Mouse (Mus musculus): Measurements from ENCODE around the gene Washc4. TPM values are rescaled to one million over a fixed set of nuclear protein-coding genes. Genes with fewer than 3 reads are reported as not detected.

The Washc4 gene
- total RNA-seq, 2 experiments from 2014 or later = 14.6 to 16.8 TPM

DNA sequence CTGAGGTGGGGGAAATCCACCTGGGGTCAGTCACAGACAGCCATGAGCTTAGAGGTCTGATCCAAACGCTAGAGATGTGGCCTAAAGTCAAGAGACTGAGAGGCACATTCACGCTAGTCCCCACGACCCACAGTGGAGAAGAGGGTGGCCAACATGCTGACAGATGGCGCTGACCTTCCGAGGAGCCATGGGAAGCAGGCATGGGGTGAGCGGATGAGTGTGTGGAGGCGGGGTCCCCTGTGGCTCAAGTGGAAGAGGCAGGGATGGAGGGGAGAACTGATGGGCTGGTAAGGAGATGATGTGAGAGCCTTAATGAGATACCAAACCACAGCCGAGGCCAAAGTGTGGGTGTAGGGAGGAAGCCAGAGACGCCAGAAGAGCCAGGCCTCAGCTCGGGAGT is 88.2 kb downstream of the Washc4 start:
- DNase-seq = no peak
- intact Hi-C loops (cut with DNase I) = no loop called here

DNA sequence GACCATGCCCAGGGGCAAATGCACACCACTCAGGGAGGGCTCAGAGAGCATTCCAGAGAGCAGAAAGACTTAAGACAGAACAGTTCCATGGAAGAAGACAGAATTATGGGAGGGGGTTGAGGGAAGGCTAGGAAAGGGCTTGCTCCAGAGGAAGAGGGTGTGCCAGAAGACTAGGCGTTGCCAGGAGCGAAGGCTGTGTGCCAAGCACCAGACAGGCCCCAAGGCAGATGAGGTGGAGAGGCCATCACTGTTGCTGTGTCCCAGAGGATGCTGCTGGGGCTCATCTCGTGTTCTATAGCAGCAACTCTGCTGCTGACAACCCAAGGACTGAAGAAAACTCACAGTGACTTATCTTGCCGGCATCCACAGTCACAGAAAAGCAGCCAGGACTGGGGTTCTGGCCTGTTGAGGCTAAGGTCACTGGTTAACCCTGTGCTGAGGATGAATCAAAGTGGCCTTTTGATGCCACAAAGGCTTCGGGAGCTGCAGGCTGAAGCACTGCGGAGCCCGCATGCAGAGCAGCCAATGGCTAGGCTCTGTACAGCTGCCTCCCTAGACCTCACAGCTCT is 89.3 kb downstream of the Washc4 start:
- DNase-seq = no peak
- intact Hi-C loops (cut with DNase I) = no loop called here

DNA sequence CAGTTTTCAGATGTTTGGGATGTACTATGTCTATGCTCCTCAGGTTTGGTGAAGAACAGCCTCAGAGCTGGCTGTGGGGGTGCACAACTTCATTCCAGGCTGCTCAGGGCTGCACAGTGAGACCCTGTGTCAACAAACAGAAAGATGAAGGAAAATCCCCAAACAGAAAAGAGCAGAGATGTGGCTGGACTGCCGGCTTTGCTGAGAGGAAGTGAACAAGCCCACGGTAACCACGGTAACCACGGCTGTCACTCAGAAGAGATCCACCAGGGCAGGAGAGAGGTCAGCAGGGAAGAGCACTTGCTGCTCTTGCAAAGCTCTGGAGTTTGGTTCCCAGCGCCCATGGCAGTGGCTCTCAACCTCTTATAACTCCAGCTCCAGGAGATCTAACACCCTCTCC is 90.9 kb downstream of the Washc4 start:
- intact Hi-C loops (cut with DNase I) = no loop called here
- peak; percentile 40 to 63 for DNase-seq

DNA sequence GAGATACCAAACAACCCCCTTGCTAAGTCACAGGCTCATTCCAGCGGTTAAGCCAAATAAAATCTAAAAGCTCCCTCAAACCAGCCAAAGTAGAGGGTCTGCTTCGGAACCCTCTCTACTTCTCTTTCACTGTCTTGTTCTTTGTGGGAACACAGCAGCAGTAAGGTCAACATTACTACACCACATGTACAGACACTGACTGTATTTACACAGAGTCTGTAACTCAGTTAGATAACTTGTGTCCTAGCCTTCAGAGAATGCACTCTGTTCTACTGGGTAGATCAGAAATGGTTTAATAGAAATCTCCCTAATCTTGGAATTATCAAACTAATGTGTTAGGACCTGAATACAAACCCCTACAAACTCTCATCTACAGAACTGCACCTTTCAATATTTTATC is 92.6 kb downstream of the Washc4 start:
- DNase-seq = no peak
- intact Hi-C loops (cut with DNase I) = no loop called here

DNA sequence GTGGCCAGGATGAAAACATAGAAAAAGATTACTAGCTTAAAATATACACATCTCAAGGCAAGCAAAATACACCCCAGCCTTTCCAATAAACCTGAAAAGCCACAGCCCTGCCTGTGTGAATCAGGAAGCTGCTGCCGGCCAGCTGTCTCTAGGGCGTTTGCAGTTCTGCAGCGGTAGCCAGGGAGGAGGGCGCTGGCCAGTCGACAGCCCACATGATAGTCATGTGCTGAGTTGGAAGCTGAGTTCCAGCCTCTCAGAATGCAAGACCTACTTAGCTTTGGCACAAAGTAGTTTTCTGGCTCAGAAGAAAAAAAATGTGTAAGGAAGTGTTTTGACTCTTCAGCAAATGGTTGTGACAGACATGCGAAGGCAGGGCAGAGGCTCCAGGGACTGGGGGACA is 93.7 kb downstream of the Washc4 start:
- peak; percentile 90 to 92 for DNase-seq
- intact Hi-C loops (cut with DNase I) = no loop called here

DNA sequence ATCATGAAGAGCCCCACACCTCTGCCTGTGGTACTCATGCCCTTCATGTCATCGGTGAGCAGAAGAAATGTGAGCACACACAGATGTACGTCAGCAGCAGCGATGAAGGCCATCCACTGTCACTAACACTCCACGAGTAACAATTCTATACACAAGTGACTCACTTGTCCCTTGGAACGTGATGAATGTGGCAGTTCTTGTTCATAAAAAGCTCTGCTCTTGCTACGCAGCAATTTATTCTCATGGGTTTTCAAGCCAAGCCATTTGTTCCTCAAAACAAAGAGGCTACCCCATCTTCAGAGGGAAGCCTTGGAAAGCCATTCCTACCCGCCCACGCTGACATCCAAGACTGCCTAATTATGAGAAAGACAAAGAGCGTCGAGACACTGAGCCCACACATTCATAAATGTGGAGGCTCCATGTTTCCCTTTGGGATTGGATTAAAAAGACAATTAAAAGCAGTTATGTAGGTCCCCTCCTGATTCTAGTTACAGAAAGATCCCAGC is 96.4 kb downstream of the Washc4 start:
- intact Hi-C loops (cut with DNase I) = no loop called here
- no peak for DNase-seq

DNA sequence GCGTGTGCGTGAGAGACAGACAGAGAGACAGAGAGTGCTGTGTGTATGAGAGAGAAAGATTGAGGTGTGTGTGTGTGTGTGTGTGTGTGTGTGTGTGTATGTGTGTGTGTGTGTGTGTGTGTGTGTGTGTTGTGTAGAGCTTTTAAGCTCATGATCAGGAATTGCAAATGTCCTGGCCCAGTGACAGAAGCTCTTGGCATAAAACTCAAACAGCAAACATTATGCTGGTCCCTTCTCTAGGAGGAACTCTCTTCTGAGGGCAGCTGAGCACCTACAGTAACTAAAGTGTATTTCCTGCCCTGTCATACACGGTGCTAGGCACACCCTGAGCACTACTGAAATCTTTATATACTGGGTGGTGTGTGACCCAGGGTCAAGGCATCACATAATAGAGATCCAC is 98.1 kb downstream of the Washc4 start:
- intact Hi-C loops (cut with DNase I) = no loop called here
- no peak for DNase-seq

DNA sequence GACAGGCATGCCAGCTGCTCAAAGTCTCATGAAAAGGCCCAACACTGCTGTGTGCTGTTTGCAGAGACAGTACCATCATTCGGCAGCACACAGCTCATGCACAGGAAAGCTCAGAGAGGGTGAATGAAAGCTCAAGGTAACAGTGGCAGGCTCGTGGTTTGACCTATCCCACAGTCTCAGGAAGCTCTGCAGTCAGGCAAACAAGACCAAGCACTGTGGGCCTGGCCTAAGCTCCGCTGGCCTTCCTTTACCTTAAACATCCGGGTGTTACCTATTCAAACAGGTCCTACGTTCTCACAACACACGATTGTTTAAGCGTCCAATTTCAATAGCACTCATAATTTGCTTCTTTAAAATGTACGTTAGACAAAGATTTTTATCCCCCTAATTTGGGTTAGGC is 100.6 kb downstream of the Washc4 start:
- no peak for DNase-seq
- intact Hi-C loops (cut with DNase I) = no loop called here

DNA sequence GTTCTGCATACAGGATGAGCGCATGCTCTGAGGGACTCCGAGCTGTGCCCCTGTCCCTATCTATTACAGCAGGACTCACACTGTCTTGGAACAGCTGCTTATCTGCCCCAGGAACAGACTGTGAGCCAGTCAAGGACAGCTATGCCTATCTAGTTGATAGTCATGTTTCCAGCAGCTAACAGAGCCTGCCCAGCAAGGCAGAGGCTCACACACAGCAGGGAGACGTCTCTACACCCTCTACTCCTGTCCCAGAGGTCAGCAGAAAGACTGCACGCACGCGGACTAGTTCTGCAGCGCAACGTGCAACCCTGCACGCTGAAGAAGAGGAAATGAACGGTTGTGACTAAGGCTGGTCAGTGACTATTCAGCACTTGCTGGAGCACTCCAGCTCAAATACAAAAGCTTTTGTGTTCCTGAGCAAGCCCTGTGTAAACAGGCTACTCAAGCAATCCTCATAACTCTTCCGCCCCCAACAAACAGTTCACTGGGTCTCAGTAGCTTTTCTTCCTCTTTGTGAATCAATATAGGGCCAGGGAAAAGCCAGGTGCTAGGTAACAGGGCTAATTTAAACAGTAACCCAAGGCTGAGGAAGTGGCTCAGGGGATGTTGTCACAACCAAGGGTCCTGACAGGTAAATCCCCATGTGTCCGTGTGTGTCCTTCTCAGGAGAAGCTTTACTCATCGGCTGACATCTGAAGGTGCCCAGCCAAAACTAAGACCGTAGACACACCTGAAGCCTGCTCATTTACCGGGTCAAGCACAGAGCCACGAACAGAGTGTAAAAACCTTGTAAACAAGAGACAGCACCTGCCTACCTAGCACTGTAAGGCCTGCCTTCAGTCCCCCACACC is 101.5 kb downstream of the Washc4 start:
- intact Hi-C loops (cut with DNase I) = loop anchor here (5.0 kb wide), 2 partner anchors 98 to 132 kb away; no protein-coding TSS in a partner anchor
- peak; percentile 49 to 58 for DNase-seq

DNA sequence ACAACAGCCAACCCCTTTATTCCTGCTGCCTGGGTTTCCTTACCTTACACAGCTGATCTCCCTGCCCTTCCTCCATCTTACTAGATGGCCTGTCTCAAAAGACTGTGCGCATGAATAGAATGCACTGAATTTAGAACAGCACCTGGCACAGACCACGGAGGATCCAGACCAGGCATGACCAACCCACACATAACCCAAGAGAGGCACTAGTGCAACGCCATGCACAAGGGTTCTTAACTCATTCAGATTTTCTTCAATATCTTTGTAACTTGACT is 102.1 kb downstream of the Washc4 start:
- DNase-seq = no peak
- intact Hi-C loops (cut with DNase I) = loop anchor here (5.0 kb wide), 2 partner anchors 98 to 132 kb away; no protein-coding TSS in a partner anchor

Other genes with a start within 250 kb of the Washc4 start
- gene Slc41a2, start 205.9 kb upstream of the Washc4 start, total RNA-seq (2021) = 1 to 10 TPM in 1 of 2 experiments, under 1 TPM in 1; 0.97 to 1.2 TPM
- gene D10Wsu102e, start 183.5 kb upstream of the Washc4 start, total RNA-seq (2021) = under 1 TPM; 0.69 to 0.72 TPM
- 10 to 100 TPM; 30.6 to 31.3 TPM for gene Aldh1l2, start 9.6 kb upstream of the Washc4 start, total RNA-seq (2021)
- 10 to 100 TPM; 42.9 to 45.9 TPM for gene Appl2, start 105.0 kb downstream of the Washc4 start, total RNA-seq (2021)
- 10 to 100 TPM in 1 of 2 experiments, 1 to 10 TPM in 1; 9.1 to 12.8 TPM for gene 1500009L16Rik, start 179.1 kb downstream of the Washc4 start, total RNA-seq (2021)